Mouse (Mus musculus) small intestine, adult 2 months (tissue): ENCODE data around the gene Mtmr3.

Source experiments
- CTCF ChIP-seq: fragments of 200-500 bp; IDR thresholded peaks from 2 replicates; pipeline ENCODE4 v1.5.1; 2012; ENCODE audit warnings: low read depth, mild to moderate bottlenecking, control low read depth, inconsistent platforms, low read length, moderate library complexity, mixed read lengths; ENCODE audit not compliant: insufficient replicate concordance, insufficient read length; ENCODE audit errors: extremely low read depth
- POLR2A ChIP-seq: fragments of 200-500 bp; IDR thresholded peaks from 2 replicates; pipeline ENCODE4 v1.6.1; 2012; ENCODE audit warnings: low read depth, mild to moderate bottlenecking, control low read depth, inconsistent platforms, low read length, moderate library complexity

DNA sequence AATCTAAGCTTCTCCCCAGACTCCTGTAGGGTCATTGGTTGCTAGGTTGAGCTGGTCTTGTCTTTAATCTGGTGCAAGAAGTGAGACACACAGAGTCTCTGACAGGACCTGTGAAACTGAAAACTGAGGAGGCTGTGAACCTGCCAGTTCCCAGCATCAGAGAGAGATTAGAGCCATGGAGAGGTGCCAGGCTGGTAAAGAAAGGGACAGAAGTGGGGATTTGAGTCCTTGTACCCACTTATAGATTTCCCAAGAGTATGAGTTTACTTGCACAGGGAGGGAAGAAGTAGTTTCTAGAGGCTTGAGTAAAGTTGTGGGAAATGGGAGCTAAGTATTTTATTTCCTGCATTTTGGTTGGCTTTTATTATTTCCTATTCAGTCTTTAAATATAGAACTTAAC, 46.5 kb upstream of the Mtmr3 start:
- TF ChIP-seq POLR2A (no peak), CTCF (no peak)
